Mouse (Mus musculus) hindbrain, postnatal 0 days (tissue): Measurements from ENCODE around the gene Sytl1. TPM values are rescaled to one million over a fixed set of nuclear protein-coding genes. Genes with fewer than 3 reads are reported as not detected.

ENCODE experiments used
- ATAC-seq: fragments of 200-750 bp; cut with Nextera tagmentation; 2 replicates; pipeline ENCODE4 v1.8.0; 2017; ENCODE audit warnings: mild to moderate bottlenecking, moderate TSS enrichment, moderate library complexity
- DNase-seq: peaks from one replicate; pipeline ENCODE4 v3.0.0-alpha.2; 2015; ENCODE audit warnings: low spot score
- H3K27ac ChIP-seq: fragments of 300-500 bp; sonication (generic); 2 replicates; pipeline ENCODE4 v1.5.1; 2014; ENCODE audit warnings: mild to moderate bottlenecking
- H3K27me3 ChIP-seq: fragments of 300-500 bp; sonication (generic); 2 replicates; pipeline ENCODE4 v1.6.1; 2014; ENCODE audit warnings: low read length, mixed read lengths; ENCODE audit not compliant: insufficient read depth
- H3K36me3 ChIP-seq: fragments of 300-500 bp; sonication (generic); 2 replicates; pipeline ENCODE4 v1.6.1; 2014; ENCODE audit warnings: low read length, mixed read lengths; ENCODE audit not compliant: insufficient read depth
- H3K4me1 ChIP-seq: fragments of 300-500 bp; sonication (generic); 2 replicates; pipeline ENCODE4 v1.6.1; 2014; ENCODE audit warnings: antibody characterized with exemption, low read length, mixed read lengths; ENCODE audit not compliant: insufficient read depth
- H3K4me2 ChIP-seq: fragments of 300-500 bp; sonication (generic); 2 replicates; pipeline ENCODE4 v1.6.1; 2014; ENCODE audit warnings: low read depth, mild to moderate bottlenecking, low read length, moderate library complexity, mixed read lengths
- H3K4me3 ChIP-seq: fragments of 300-500 bp; sonication (generic); 2 replicates; pipeline ENCODE4 v1.5.1; 2014; ENCODE audit warnings: low read length
- H3K9ac ChIP-seq: fragments of 300-500 bp; sonication (generic); replicated peaks from 2 replicates; pipeline ENCODE4 v1.6.1; 2014; ENCODE audit warnings: mild to moderate bottlenecking, low read length, moderate library complexity, mixed read lengths
- H3K9me3 ChIP-seq: fragments of 300-500 bp; sonication (generic); 2 replicates; pipeline ENCODE4 v1.6.1; 2016; ENCODE audit warnings: low read length, mixed read lengths
- CTCF ChIP-seq: IDR thresholded peaks from 2 replicates; pipeline ENCODE4 v1.5.1; 2016; ENCODE audit warnings: antibody characterized with exemption, control low read depth, low read depth
- WGBS: fragments of 180-500 bp; shearing (Covaris S2); extraction: QIAGEN DNeasy Blood & Tissue Kit; methylation state at CpG from one replicate; pipeline ENCODE4 v1.1.7; 2014; 5-methylcytosine and 5-hydroxymethylcytosine counted together
- polyA plus RNA-seq: library from polyadenylated mRNA; unstranded; fragments of >200 nt; fragmentation: Nextera tagmentation; extraction: Ambion mirVana; gene quantifications from 2 replicates; pipeline ENCODE4 v1.2.1, GENCODE M21; 2015
- total RNA-seq: library from RNA; depleted of rRNA; stranded (reverse); fragments of >200 nt; gene quantifications from 2 replicates; pipeline ENCODE4 v1.2.3, GENCODE M21; 2014

Sytl1 gene
- total and polyA plus RNA-seq, 2 experiments from 2014 or later: 0.40 to 1.4 TPM

DNA sequence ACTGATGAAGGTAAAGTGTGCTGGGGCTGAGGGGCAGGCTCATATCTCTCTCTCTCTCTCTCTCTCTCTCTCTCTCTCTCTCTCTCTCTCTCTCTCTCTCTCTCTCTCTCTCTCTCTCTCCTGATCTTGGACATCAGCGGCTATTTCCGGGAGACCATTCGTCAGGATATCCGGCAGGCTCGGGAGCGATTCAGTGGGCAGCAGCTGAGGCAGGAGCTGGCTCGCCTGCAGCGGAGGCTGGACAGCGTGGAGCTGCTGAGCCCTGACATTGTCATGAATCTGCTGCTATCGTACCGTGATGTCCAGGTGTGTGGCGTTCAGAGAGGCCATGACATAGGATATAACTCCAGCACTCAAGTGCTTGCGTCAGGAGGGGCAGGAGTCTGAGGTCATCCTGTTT, 19.4 kb downstream of the Sytl1 start:
- Histone ChIP-seq H3K4me1 (no peaks in the 10 kb centered on the region), H3K27me3 (peaks cover 21% of the 10 kb centered on the region), H3K9ac (no peak overlapping the region), H3K4me3 (no peak overlapping the region), H3K36me3 (no peaks in the 10 kb centered on the region), H3K9me3 (no peaks in the 10 kb centered on the region), H3K27ac (no peak overlapping the region), H3K4me2 (no peak overlapping the region)
- no peak for TF ChIP-seq CTCF
- DNase-seq (no peak), ATAC-seq (no peak)
- WGBS: 49% methylated on average over 13 of the region's 13 CpGs

DNA sequence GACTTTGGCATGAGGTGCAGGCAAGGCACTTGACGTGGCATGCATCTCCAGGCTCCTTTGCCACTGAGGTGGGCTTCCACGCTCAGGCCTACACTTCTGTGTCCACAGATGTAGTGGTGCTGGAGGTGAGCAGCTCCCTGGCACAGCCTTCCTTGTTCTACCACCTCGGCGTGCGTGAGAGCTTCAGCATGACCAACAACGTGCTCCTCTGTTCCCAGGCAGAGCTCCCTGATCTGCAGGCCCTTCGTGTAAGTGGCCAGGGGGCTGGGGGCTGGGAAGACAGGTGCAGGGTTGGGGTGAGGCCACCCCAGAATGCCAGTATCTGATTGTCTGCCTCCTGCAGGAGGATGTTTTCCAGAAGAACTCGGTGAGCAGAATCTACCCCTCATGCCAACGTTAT, 20.2 kb downstream of the Sytl1 start:
- ATAC-seq: no peak
- Histone ChIP-seq H3K9ac (no peak overlapping the region), H3K27me3 (peaks cover 17% of the 10 kb centered on the region), H3K4me3 (no peak overlapping the region), H3K36me3 (no peaks in the 10 kb centered on the region), H3K9me3 (no peaks in the 10 kb centered on the region), H3K4me1 (no peaks in the 10 kb centered on the region), H3K4me2 (no peak overlapping the region), H3K27ac (no peak overlapping the region)
- no peak for TF ChIP-seq CTCF
- no peak for DNase-seq
- WGBS: 49% methylated on average over 9 of the region's 9 CpGs

DNA sequence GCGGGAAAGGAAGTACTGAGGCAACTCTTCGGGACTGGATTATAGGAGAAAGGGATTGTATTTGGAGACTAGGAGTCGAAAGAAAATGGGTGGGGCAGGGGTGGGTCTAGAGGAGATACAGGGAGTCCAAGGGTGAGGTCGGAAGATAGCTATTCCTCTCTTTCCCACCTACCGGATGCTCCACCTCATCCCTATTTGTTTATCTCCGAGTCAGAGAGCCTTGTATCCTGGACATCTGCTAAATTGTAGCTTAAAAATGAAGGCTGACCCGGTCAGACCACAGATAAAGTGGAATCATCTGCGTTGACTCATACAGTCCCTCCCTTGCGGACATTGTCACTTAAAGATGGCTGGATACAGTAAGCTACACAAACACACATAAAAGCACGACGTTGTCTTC, 21.0 kb downstream of the Sytl1 start:
- TF ChIP-seq CTCF: no peak
- Histone ChIP-seq H3K4me2 (peak overlapping the region; percentile 82), H3K9ac (no peak overlapping the region; the same call in 1 of the 2 replicates), H3K27me3 (peaks cover 9% of the 10 kb centered on the region), H3K27ac (no peak overlapping the region), H3K4me1 (no peaks in the 10 kb centered on the region), H3K9me3 (no peaks in the 10 kb centered on the region), H3K36me3 (no peaks in the 10 kb centered on the region), H3K4me3 (peak overlapping the region; percentile 55)
- 42% methylated on average over 11 of the region's 11 CpGs for WGBS
- DNase-seq (no peak), ATAC-seq (no peak)

DNA sequence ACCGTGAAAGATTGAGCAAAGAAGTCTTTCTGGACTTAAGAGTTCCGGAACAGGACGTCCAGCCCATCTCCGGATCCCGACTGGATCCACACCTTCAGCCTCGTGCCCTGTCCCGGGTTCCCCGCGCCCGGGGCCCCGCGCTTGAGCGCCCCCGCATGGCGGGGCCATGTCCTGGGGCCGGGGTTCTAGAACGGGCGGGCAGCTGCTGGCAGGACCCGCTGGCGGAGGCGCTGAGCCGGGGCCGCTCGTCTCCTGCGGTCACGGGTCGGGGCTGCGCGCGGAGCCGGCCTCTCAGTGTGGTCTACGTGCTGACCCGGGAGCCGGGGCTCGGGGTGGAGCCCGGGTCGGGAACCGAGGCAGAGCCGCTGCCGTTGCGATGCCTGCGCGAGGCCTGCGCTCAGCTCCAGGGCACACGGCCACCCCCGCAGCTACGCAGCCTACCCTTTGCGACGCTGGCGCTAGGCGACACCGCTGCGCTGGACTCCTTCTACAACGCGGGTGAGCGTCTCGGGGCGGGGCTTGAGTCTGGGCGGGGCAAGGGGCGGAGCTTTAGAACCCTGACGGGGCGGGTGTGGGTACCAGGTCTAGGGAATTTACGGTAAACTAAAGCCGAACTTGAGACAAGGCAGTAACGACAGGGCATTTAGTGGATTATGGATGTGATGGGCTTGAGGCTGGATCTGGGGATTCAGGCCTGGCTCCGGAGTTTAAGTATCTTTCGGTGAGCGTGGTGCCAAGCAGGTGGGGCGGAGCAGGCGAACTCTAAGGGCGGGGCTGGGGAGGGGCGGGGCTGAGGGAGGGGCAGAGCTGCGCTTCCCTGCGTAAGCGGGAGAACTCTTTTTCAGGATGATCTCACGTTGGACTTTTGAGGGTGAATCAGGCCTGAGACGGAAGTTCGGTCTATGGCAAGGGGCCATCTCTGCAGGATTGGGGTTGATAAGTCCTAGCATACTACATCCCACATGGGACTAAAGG, 21.7 kb downstream of the Sytl1 start:
- H3K4me2 ChIP-seq: peak overlapping the region; percentile 82
- H3K27me3 ChIP-seq: peaks cover 7% of the 10 kb centered on the region
- DNase-seq (peak; percentile 87), ATAC-seq (peak; percentile 93)
- 1% methylated on average over 77 of the region's 78 CpGs for WGBS
- no peaks in the 10 kb centered on the region for H3K9me3 ChIP-seq
- H3K4me3 ChIP-seq: peak overlapping the region; percentile 55
- peak overlapping the region; percentile 68; the same call in 1 of the 2 replicates for H3K27ac ChIP-seq
- no peaks in the 10 kb centered on the region for H3K4me1 ChIP-seq
- peak overlapping the region; percentile 65 for H3K9ac ChIP-seq
- TF ChIP-seq CTCF: peak; percentile 14; the same call in 1 of the 2 replicates
- H3K36me3 ChIP-seq: no peaks in the 10 kb centered on the region

DNA sequence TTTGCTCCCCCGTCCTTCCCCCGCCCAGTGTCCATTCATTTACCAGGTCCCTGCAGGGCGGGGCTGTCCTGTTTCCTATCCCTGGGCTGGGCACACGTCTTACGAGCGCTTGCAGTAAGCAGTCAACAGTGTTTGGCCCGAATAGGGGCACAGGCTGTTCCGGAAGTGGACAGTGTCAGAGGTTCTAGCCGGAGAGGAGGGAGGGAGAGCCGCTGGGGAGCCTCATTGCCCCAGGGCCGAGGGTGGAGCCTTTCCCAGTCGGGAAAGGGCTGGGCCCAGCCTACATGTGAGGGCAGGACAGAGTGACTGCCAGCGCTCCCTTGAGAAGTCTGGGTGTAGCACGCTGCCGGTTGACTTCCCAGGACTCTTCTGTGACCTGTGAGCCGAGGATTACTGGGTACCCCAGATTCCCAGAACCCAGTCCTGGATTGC, 22.4 kb downstream of the Sytl1 start, which contains the start of gene Map3k6:
Gene Map3k6, plus strand, starts transcription at position 329 of the 432 bp plus-strand sequence.
- WGBS: 7% methylated on average over 16 of the region's 16 CpGs
- Histone ChIP-seq H3K9me3 (no peaks in the 10 kb centered on the region), H3K4me2 (peak within 1 kb of the TSS; percentile 82), H3K27ac (peak within 1 kb of the TSS; percentile 68; the same call in 1 of the 2 replicates), H3K4me3 (peak within 1 kb of the TSS; percentile 55), H3K9ac (peak within 1 kb of the TSS; percentile 65), H3K36me3 (no peaks in the 10 kb centered on the region), H3K4me1 (no peaks in the 10 kb centered on the region), H3K27me3 (peaks cover 7% of the 10 kb centered on the region)
- ATAC-seq (peak; percentile 42; the same call in 1 of the 2 replicates), DNase-seq (peak; percentile 27)
- TF ChIP-seq CTCF: no peak

DNA sequence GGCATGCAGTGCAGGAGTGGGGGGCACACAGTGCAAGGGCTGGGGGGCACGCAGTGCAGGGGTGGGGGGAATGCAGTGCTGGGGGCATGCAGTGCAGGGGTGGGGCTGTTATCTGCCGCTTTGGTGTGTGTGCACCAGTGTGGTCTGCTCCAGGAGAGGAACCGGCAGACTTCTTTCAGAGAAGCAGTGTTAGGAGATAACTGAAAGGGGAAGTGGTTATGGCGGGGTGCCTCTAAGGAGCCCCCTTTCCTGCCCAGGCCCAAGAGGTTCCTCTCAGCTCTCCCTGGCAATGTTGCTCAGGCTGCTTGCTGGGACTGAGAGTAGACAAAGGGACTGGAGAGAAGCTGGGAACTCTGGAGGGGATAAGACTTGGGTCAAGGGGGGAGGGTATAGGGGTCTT, 25.0 kb downstream of the Sytl1 start:
- no peak overlapping the region for H3K27ac ChIP-seq
- TF ChIP-seq CTCF: no peak
- DNase-seq (no peak), ATAC-seq (no peak)
- H3K4me3 ChIP-seq: no peak overlapping the region
- WGBS: 80% methylated on average over 4 of the region's 4 CpGs
- H3K4me2 ChIP-seq: no peak overlapping the region
- no peaks in the 10 kb centered on the region for H3K36me3 ChIP-seq
- H3K9me3 ChIP-seq: no peaks in the 10 kb centered on the region
- peaks cover 5% of the 10 kb centered on the region for H3K27me3 ChIP-seq
- no peak overlapping the region for H3K9ac ChIP-seq
- H3K4me1 ChIP-seq: no peaks in the 10 kb centered on the region
